Mouse (Mus musculus) thymus, postnatal 10 days (tissue): ENCODE measurements around the gene Mier3.
"Not testable (repeated sequence)": the region's sequence is repeated elsewhere in the genome, so short reads cannot be mapped to it uniquely, and the experiment has no call there.

ENCODE experiments used
- DNase-seq, 2 experiments: peaks; one replicate each; pipeline ENCODE4 v3.0.0; 2021; ENCODE audit warnings: low spot score in 2 of 2

Mier3 gene

GRCm38 (mm10) chr13:111703396-111703795, 22.6 kb downstream of the Mier3 start:
- no peak for DNase-seq

- DNase-seq, result not testable (repeated sequence)
These were observed 23.2 kb downstream of the Mier3 start for GRCm38 (mm10) chr13:111703952-111704351.

DNA sequence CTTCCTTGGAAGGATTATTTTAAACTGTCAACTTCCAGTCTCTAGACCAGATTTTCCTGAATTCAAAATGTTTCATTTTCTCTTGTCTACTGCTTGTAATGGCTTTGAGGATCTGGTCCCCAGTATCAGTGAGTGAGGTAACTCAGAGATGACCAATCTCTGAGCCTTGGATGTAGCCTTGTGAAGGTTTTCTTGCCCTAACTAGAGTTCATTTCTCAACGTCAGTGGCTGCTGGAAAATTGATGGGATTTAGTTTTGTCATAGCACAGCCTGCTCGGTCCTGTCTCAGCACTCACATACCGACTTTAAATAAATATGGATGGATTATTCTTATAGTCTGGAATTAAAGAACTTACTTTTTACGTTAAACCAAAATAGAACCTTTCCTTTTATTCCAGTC, 29.8 kb downstream of the Mier3 start:
- DNase-seq, result no peak

- DNase-seq, result no peak
These were observed 38.9 kb downstream of the Mier3 start for GRCm38 (mm10) chr13:111719726-111720125.

DNA sequence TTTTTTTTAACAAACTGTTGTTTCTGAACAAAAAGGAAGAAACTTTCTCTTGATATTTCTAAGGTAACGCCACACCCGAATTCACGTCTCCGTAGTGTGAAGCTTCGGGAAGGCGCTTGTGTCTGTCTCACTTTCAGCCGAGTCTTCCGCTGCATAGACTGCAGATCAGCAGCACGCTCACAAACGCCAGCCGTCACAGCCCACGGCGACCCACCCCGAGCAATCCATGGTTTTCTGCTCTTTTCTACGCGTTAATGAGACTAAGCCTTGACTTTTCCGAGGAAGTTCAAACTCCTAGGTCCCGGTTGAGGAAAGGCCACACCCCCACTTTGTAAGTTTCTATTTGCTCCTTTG, 44.0 kb downstream of the Mier3 start:
- no peak for DNase-seq

DNA sequence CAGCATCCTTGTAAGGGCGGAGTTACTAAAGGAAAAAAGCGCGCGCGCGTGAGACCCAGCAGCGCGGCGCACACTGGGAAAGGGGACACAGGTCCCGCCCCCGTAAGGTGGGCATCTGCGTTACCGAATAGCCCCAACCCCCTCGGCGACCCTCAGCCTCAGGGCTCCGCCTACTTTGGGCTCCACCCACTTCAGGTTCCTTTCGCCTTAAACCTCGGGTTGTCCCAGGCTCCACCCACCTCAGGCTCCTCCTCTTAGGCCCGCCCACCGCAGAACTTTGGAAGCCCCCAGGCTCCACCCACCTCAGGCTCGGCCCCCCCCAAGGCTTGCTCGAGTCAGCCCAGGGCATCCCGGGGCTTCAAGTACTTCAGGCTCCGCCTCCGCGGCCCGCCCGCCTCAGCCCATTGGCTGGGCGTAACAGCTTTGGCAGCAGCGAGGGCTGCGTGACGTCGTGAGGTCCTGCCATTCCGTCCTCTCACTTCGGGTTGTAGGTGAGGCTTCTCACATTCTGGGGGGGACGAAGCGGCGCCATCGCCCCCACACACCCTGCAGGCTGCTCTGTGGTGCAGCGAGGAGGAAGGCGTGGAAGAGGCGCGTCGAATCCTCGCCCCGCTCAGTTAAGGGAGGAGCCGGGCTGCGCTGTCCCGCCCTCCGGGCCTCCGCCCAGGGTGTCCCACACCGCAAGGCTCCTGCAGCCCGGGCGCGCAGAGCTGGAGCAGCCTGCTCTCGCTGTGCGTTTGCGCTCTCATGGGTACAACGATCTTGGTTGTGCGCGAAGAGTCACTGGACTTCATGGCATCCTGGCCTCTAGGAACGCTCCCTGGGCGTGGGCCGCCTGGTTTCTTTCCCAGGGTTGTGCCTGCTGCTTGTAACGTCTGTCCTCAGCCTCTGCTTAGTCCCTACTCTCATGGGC, 44.6 kb downstream of the Mier3 start:
- peak; percentile 98 to 99 for DNase-seq

DNA sequence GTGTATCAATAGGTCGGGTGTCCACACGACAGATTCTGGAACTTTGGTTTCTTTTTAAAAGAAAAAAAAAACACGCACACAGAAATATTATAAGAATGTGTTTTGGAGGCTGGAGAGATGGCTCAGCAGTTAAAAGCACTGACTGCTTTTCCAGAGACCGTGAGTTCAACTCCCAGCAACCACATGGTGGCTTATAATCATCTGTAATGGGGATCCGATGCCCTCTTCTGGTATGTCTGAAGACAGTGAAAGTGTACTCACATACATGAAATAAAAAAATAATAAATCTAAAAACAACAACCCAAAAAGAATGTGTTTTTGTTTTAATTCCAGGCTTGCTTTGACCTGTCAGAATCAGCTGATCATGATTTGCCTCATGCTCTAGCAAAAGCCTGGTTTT, 46.1 kb downstream of the Mier3 start:
- no peak for DNase-seq

DNA sequence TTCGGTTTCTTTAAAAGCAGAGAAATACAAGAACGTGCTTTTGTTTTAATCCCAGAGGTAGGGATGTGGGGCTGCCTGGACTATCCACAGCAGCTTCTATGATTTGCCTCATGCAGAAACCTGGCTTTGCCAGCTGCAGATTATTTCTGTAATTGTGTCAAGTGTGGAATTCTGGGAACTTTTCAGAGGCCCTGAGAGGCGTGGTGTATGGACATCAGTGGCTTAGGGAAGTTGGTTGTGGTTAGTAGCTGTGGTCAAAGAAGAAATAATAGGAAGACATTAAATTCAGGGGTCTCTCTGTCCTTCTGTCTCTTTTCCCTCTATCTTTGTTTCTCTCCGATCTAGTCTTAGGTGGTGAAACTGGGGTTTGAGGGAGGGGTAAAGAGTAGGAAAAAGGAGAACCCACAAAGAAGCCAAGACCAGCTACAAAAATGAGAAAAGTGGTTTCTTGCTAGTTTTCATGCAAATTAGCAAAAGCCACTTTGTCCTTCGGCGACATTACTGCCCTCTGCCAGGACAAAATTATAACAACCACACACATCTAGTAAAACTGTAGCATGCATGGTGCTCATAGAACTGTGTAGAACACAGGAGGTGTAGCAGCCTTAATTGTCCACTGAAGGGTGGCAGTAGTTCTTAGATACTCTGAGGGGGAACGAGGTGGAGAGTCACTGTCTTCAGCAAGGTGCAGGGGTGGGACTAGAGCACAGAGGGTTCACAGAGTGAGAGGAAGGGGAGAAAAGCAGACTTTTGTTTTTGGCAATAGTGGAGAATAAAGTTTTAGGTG, 60.6 kb downstream of the Mier3 start:
- no peak for DNase-seq

GRCm38 (mm10) chr13:111741991-111742615, 61.3 kb downstream of the Mier3 start:
- DNase-seq, result peak in 1 of 2 experiments; percentile 78

GRCm38 (mm10) chr13:111744233-111745000, 63.6 kb downstream of the Mier3 start:
- DNase-seq, result no peak

DNA sequence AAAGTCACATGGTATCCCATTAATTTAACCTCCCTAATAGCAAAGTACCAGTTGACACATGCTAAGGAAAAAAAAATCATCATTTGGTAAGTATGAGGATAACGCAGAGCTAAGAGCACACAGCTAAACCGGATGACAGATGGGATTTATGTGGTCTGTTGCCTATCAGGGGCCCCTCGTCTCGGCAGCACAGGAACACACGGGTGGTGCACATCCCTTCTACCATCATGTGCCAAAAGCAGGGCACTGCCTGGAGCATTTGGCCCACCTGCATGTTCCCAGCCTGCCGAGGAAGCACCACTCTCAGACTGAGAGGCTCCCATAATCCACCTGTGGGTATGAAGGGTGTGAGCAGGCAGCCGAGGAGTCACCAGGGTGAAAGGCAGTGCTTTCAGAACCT, 64.4 kb downstream of the Mier3 start:
- DNase-seq, result peak; percentile 26 to 30

DNA sequence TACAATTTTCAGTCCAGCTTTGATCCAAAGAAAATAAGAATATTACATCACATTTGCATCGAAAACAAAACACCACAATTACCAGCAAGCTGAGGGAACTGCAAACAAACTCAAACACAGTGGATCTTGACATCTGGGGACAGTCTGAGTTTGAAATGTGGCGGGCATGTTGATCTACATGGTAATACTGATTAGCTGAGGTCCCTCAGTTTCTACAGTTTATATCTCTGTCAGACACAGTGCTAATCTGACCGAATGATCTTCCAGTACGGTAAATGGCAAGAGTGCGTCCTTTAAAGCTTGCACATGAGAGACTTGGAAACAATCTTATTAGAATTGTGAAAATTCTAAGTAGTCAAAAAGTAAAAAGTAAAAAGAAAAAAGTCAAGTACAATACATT, 66.1 kb downstream of the Mier3 start:
- DNase-seq, result no peak

DNA sequence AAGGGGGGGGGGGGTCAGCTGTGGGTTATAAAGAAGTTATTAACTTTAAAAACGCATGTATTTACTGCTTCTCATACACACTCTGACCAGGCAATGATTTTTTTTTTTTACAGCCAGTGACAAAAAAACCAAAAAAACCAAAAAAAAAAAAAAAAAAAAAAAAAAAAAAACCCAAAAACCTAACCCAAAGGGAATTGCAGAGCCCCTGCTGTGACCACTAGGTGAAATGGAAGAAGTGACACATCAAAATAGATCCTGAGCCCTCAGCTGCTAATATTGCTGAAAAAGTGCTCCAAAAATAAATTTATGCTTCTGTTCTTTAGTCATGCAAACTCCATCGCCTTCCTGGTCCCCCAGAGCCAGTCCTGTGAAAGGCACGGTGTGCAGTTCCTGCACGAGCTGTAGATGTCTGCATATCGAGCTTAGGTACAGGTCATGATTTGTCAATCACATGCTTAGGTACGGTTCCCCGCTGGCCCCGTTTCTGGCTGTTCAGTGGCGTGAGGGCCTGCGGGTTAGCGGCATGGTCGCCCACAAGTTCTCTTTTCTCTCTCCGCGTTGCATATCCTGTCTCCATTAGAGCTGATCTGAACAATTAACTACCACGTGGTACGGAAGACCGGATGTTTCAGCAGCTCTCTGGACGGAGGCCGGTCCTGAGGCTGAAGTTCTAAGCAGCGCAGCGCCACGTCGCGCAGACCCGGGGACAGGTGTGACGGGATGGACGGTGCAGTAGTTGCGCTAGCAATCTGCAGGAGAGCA, 67.7 kb downstream of the Mier3 start:
- no peak for DNase-seq

- DNase-seq, result no peak
These were observed 72.5 kb downstream of the Mier3 start for GRCm38 (mm10) chr13:111753321-111753720.

- DNase-seq, result no peak
These were observed 74.6 kb downstream of the Mier3 start for GRCm38 (mm10) chr13:111755377-111755776.

DNA sequence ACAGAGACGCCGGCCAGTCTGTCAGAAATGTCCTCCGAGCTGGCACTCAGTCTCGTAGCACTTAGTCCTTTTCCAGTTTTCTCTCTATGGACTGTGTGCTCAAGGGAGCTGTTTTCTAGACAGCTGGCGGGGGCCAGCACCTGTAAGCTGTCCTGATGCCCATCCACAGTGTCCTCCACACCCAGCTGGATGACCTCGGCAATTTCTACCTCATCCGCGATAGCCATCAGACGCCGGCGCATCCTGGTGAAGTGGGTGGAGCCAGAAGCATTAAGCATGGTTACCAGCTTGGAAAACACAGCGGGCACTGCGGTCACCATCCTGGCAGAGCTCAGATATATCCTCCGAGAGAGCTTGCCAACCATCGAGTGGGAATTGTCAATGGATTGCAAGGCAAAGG, 75.2 kb downstream of the Mier3 start:
- no peak for DNase-seq

DNA sequence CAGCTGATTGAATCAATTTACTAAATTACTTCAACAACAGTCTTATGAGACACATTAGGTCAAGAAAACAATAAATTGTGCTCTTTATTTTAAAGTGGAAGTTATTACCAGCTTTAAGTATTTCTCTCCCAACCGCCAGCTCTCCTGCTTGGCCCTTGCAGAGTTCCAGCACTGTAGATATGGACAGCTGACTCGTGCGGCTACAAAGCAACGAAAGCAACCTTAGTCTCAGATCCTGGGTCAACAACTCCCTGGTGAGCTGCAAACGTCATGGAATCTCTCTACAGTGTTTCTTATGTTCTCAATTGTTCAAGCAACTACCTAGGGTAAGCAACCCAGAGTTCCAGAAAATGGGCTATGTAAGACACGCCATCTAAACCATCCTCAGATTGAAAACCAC, 76.2 kb downstream of the Mier3 start:
- no peak for DNase-seq

DNA sequence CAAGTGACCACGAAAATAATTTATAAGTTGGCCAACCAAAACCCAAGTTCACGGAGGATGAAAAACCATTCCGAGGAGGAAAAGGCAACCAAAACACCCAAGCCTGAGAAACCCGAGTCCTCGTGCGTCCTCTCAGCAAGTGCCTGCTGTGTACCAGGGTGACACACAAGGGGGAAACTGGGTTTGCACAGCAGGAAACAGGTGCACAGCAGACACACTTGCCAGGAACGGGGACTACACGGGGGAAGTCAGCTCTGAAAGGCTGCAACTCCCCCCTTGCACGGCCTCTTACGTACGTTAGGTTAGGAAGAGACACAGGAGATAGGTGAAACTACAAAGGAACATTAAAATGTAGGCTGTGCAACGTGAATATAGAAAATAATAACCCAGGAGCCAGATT, 81.7 kb downstream of the Mier3 start:
- DNase-seq, result peak; percentile 54 to 55
